Comparison of ENCODE assay signal across 11 mouse cellular contexts in the genomic region with DNA sequence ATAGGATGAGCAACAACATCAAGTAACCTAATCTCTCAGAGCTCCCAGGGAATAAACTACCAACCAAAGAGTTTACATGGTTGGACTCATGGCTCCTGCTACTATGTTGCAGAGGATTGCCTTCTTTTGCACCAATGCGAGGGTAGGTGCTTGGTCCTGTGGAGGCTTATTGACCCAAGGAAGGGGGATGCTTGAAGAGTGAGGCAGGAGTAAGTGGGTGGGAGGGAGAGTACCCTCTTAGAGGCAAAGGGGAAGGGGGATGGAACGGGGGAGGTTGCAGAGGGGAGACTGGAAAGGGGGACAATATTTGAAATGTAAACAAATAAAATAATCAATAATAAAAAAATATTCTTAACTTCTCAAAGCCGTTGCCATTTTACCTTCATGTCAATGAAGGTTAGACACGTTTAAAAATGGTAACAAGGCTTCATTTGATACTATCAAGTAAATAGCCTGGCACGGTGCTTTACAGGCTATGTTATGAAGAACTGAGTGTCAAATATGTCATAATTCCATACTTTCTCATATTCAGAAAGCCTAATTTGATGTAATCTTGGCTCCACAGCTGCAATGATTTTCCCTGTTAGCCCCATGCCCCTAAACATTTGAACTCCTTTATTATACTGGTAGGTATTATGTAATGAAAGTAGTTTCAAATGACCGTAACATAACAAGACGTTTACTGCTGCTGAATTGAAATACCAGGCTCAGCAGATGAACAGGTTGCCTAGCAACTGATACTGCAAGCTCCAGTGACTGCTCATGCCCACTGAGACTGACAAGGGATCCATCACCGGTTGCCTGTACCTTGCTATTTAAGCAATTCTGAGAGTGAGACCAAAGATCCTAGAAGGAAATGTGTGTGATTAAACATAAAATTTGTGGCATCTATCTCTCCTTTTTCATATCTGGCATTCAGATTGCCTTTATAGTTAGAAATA.
A peak's percentile ranks its signal among the peaks of the same experiment; 100 is the strongest.
DNase-seq lines count a peak whose midpoint lies in the region; ATAC-seq lines count a peak whose summit lies in the region.
"Had no signal": no experiment of that assay in that cellular context is flagged by ENCODE, and none has a peak within 500 bp of the region (broad histone marks: within the 10 kb centered on the region; RNA-seq: fewer than 3 reads in every experiment).

No protein-coding gene starts in this region.

- H3K9ac ChIP-seq in hindbrain, embryonic 14.5 days = no peak overlapping the region
- H3K9ac ChIP-seq in midbrain, embryonic 15.5 days = no peak overlapping the region
- H3K9ac ChIP-seq: heart, embryonic 12.5 days had no signal

- peaks cover 12% of the 10 kb centered on the region for H3K4me1 ChIP-seq in hindbrain, embryonic 14.5 days (replicated peaks; ENCODE audit: control insufficient read depth, insufficient read depth, low read length)
- H3K4me1 ChIP-seq in midbrain, embryonic 15.5 days = peaks cover 13% of the 10 kb centered on the region
- H3K4me1 ChIP-seq: heart, embryonic 12.5 days had no signal

- H3K4me2 ChIP-seq in hindbrain, embryonic 14.5 days (replicated peaks) = peak overlapping the region; percentile 38
- H3K4me2 ChIP-seq in midbrain, embryonic 15.5 days = peak overlapping the region; percentile 23
- H3K4me2 ChIP-seq: heart, embryonic 12.5 days had no signal

- whole genome bisulfite sequencing in hindbrain, embryonic 14.5 days = 37% methylated on average over 8 of the region's 8 CpGs
- 32% methylated on average over 8 of the region's 8 CpGs for WGBS in midbrain, embryonic 15.5 days

- H3K9me3 ChIP-seq in hindbrain, embryonic 14.5 days (ENCODE audit: control insufficient read depth, low read length) = no peaks in the 10 kb centered on the region
- no peaks in the 10 kb centered on the region for H3K9me3 ChIP-seq in midbrain, embryonic 15.5 days
- H3K9me3 ChIP-seq: heart, embryonic 12.5 days had no signal

- DNase-seq in cerebellum, postnatal 36 days = peak; percentile 46 to 52
- DNase-seq in hindbrain, embryonic 14.5 days (ENCODE audit: low spot score) = peak; percentile 61
- DNase-seq in spleen, adult 18-20 months = no peak
- DNase-seq in kidney, adult 9 months = no peak
- DNase-seq in thymus, postnatal 4 days = no peak

- H3K36me3 ChIP-seq in hindbrain, embryonic 14.5 days (replicated peaks; ENCODE audit: control insufficient read depth, insufficient read depth) = no peaks in the 10 kb centered on the region
- no peaks in the 10 kb centered on the region for H3K36me3 ChIP-seq in midbrain, embryonic 15.5 days (replicated peaks)
- H3K36me3 ChIP-seq: G1E; heart, embryonic 12.5 days had no signal

- H3K27me3 ChIP-seq in hindbrain, embryonic 14.5 days (ENCODE audit: control insufficient read depth, insufficient read depth, low read length) = no peaks in the 10 kb centered on the region
- no peaks in the 10 kb centered on the region for H3K27me3 ChIP-seq in midbrain, embryonic 15.5 days (replicated peaks)
- H3K27me3 ChIP-seq: heart, embryonic 12.5 days had no signal

- peak overlapping the region; percentile 70 for H3K27ac ChIP-seq in hindbrain, embryonic 14.5 days
- peak overlapping the region; percentile 57 for H3K27ac ChIP-seq in midbrain, embryonic 15.5 days
- H3K27ac ChIP-seq: macrophage had no signal

- H3K4me3 ChIP-seq in hindbrain, embryonic 14.5 days (replicated peaks; ENCODE audit: low read length) = no peak overlapping the region
- no peak overlapping the region for H3K4me3 ChIP-seq in midbrain, embryonic 15.5 days
- H3K4me3 ChIP-seq: heart, embryonic 12.5 days had no signal

- peak; percentile 98 for ATAC-seq in cerebellum, adult (ENCODE audit: insufficient number of reproducible peaks, low FRiP score, low TSS enrichment)
- peak; percentile 91 for ATAC-seq in hindbrain, embryonic 14.5 days (ENCODE audit: low FRiP score)
- peak; percentile 98 for ATAC-seq in midbrain, embryonic 15.5 days (replicated peaks)
- ATAC-seq in activated CD4-positive, CD25-positive, alpha-beta regulatory T cell, adult 4 months = no peak

Comparison
In these comparisons a context has a peak if more than half of its experiments do, and no peak if none do; other contexts are left out.
1. DNase-seq: peak in cerebellum, postnatal 36 days (2 of 2) and hindbrain, embryonic 14.5 days (single experiment); none in spleen, adult 18-20 months (0 of 2), kidney, adult 9 months (single experiment) and thymus, postnatal 4 days (single experiment).